Mouse (Mus musculus): ENCODE measurements around the gene Wnt9b.
"Not testable (repeated sequence)": the region's sequence is repeated elsewhere in the genome, so short reads cannot be mapped to it uniquely, and the experiment has no call there.

Gene Wnt9b

GRCm38 (mm10) chr11:103749306-103750089 is at the start of gene Wnt9b:
Wnt9b (minus strand) TSS chr11:103749821.
- DNase-seq (ENCODE audit: low spot score) = no peak

GRCm38 (mm10) chr11:103789951-103790350 is 40.3 kb upstream of the Wnt9b start:
- DNase-seq (ENCODE audit: low spot score) = peak; percentile 13

GRCm38 (mm10) chr11:103780152-103780551 is 30.5 kb upstream of the Wnt9b start:
- no peak for DNase-seq (ENCODE audit: low spot score)

- DNase-seq (ENCODE audit: low spot score) = no peak
Observed at GRCm38 (mm10) chr11:103774228-103774530, 24.6 kb upstream of the Wnt9b start.

- DNase-seq (ENCODE audit: low spot score) = no peak
Observed at GRCm38 (mm10) chr11:103773387-103774227, 24.0 kb upstream of the Wnt9b start, which contains the start of gene Wnt3. Wnt3 (plus strand) TSS chr11:103774150.

GRCm38 (mm10) chr11:103772505-103773386 is 23.1 kb upstream of the Wnt9b start:
- DNase-seq (ENCODE audit: low spot score) = no peak

- no peak for DNase-seq (ENCODE audit: low spot score)
Observed at GRCm38 (mm10) chr11:103771160-103771817, 21.7 kb upstream of the Wnt9b start.

GRCm38 (mm10) chr11:103765556-103766011 is 16.0 kb upstream of the Wnt9b start:
- no peak for DNase-seq (ENCODE audit: low spot score)

GRCm38 (mm10) chr11:103764601-103765000 is 15.0 kb upstream of the Wnt9b start:
- no peak for DNase-seq (ENCODE audit: low spot score)

GRCm38 (mm10) chr11:103763410-103764163 is 14.0 kb upstream of the Wnt9b start:
- peak; percentile 72 for DNase-seq (ENCODE audit: low spot score)

GRCm38 (mm10) chr11:103760891-103761290 is 11.3 kb upstream of the Wnt9b start:
- DNase-seq (ENCODE audit: low spot score) = not testable (repeated sequence)

GRCm38 (mm10) chr11:103760101-103760500 is 10.5 kb upstream of the Wnt9b start:
- no peak for DNase-seq (ENCODE audit: low spot score)

- peak; percentile 74 for DNase-seq (ENCODE audit: low spot score)
Observed at GRCm38 (mm10) chr11:103758706-103759105, 9.1 kb upstream of the Wnt9b start.

GRCm38 (mm10) chr11:103758054-103758453 is 8.4 kb upstream of the Wnt9b start:
- DNase-seq (ENCODE audit: low spot score) = peak; percentile 19

- peak; percentile 77 for DNase-seq (ENCODE audit: low spot score)
Observed at GRCm38 (mm10) chr11:103750612-103751011, 991 bp upstream of the Wnt9b start.

- DNase-seq (ENCODE audit: low spot score) = no peak
Observed at GRCm38 (mm10) chr11:103735046-103735781, 14.4 kb downstream of the Wnt9b start.

- no peak for DNase-seq (ENCODE audit: low spot score)
Observed at GRCm38 (mm10) chr11:103734411-103735045, 15.1 kb downstream of the Wnt9b start.

- DNase-seq (ENCODE audit: low spot score) = no peak
Observed at GRCm38 (mm10) chr11:103733961-103734360, 15.7 kb downstream of the Wnt9b start.

GRCm38 (mm10) chr11:103733069-103733468 is 16.6 kb downstream of the Wnt9b start:
- DNase-seq (ENCODE audit: low spot score) = no peak
